Mouse (Mus musculus) midbrain, postnatal 0 days (tissue): ENCODE measurements at regions not wholly inside any gene's neighbourhood (a gene's known extent, or its start where the extent isn't known, plus 50 kb on each side); places are given as distances from the start of the nearest gene placed in this dataset.

Source experiments
- ATAC-seq: fragments of 200-750 bp; cut with Nextera tagmentation; 2 replicates; pipeline ENCODE4 v1.8.0; 2017; ENCODE audit warnings: moderate number of reproducible peaks, mild to moderate bottlenecking, moderate TSS enrichment, moderate library complexity; ENCODE audit not compliant: low FRiP score
- DNase-seq: peaks from one replicate; pipeline ENCODE4 v3.0.0-alpha.2; 2015; ENCODE audit warnings: low spot score
- H3K27ac ChIP-seq: fragments of 300-500 bp; sonication (generic); 2 replicates; pipeline ENCODE4 v1.5.1; 2014; ENCODE audit warnings: low read depth, mild to moderate bottlenecking, low read length, mixed read lengths
- H3K27me3 ChIP-seq: fragments of 300-500 bp; sonication (generic); 2 replicates; pipeline ENCODE4 v1.6.1; 2014; ENCODE audit warnings: low read length, control low read depth, mixed read lengths; ENCODE audit not compliant: insufficient read depth
- H3K36me3 ChIP-seq: fragments of 300-500 bp; sonication (generic); 2 replicates; pipeline ENCODE4 v1.6.1; 2014; ENCODE audit warnings: low read length, control low read depth, mixed read lengths; ENCODE audit not compliant: insufficient read depth
- H3K4me1 ChIP-seq: fragments of 300-500 bp; sonication (generic); 2 replicates; pipeline ENCODE4 v1.6.1; 2014; ENCODE audit warnings: mild to moderate bottlenecking, control low read depth, antibody characterized with exemption, low read length, mixed read lengths; ENCODE audit not compliant: insufficient read depth
- H3K4me2 ChIP-seq: fragments of 300-500 bp; sonication (generic); 2 replicates; pipeline ENCODE4 v1.6.1; 2014; ENCODE audit warnings: low read depth, mild to moderate bottlenecking, low read length, mixed read lengths; ENCODE audit not compliant: poor library complexity, severe bottlenecking
- H3K4me3 ChIP-seq: fragments of 300-500 bp; sonication (generic); 2 replicates; pipeline ENCODE4 v1.5.1; 2014; ENCODE audit warnings: low read depth, mild to moderate bottlenecking, low read length, moderate library complexity
- H3K9ac ChIP-seq: fragments of 300-500 bp; sonication (generic); replicated peaks from 2 replicates; pipeline ENCODE4 v1.6.1; 2014; ENCODE audit warnings: mild to moderate bottlenecking, low read length, moderate library complexity, mixed read lengths; ENCODE audit not compliant: poor library complexity, severe bottlenecking
- H3K9me3 ChIP-seq: fragments of 300-500 bp; sonication (generic); 2 replicates; pipeline ENCODE4 v1.6.1; 2016; ENCODE audit warnings: low read length, control low read depth
- CTCF ChIP-seq: IDR thresholded peaks from 2 replicates; pipeline ENCODE4 v1.5.1; 2016; ENCODE audit warnings: antibody characterized with exemption, mild to moderate bottlenecking
- WGBS: fragments of 180-500 bp; shearing (Covaris S2); extraction: QIAGEN DNeasy Blood & Tissue Kit; methylation state at CpG from one replicate; pipeline ENCODE4 v1.1.7; 2014; 5-methylcytosine and 5-hydroxymethylcytosine counted together

DNA sequence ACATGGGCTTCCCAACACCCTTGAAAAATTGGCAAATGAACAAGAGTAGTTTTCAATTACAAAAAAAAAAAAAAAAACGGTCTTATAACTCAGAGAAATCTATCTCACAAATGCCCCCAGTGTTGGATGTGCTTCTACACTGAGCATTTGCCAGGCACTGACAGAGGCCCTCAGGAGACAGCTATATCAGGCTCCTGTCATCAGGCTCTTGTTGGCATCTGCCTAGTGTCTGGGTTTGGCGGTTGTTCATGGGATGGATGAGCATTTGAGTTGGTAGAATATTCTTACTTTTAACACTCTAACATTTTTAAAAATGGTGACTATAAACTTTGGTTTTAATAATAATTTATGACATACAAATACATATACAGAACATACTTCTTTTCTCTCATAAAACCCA lies 1555.4 kb upstream of the Map3k7 start:
- no peak overlapping the region for H3K4me3 ChIP-seq
- no peaks in the 10 kb centered on the region for H3K27me3 ChIP-seq
- H3K4me1 ChIP-seq = no peaks in the 10 kb centered on the region
- WGBS = 81% methylated on average over 2 of the region's 2 CpGs
- no peaks in the 10 kb centered on the region for H3K36me3 ChIP-seq
- no peak overlapping the region for H3K27ac ChIP-seq
- H3K9me3 ChIP-seq = no peaks in the 10 kb centered on the region
- no peak for TF ChIP-seq CTCF
- no peak for DNase-seq
- H3K9ac ChIP-seq = no peak overlapping the region
- H3K4me2 ChIP-seq = no peak overlapping the region
- ATAC-seq = no peak

DNA sequence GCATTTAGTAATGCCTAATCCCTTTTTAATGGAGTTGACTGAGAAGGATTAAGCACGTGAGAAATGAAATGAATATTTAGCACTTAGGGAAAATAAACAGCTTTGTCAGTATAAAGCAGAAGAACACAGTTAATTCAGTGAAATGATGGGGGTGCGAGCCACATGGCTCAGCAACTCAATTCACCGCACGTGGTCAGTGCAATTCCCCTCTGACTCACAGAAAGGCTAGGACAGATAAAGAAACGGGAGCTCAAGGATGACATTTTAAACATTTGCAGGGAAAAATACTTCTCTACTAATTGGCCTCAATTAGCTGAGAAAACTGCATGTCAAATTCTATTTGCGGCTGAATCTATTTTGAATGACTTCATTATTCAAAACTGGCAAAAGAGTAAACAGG lies 1516.3 kb upstream of the Map3k7 start:
- no peak overlapping the region for H3K4me3 ChIP-seq
- no peak for TF ChIP-seq CTCF
- H3K36me3 ChIP-seq = no peaks in the 10 kb centered on the region
- no peak overlapping the region for H3K4me2 ChIP-seq
- no peak overlapping the region for H3K27ac ChIP-seq
- H3K9ac ChIP-seq = no peak overlapping the region
- no peaks in the 10 kb centered on the region for H3K9me3 ChIP-seq
- no peak for DNase-seq
- H3K4me1 ChIP-seq = no peaks in the 10 kb centered on the region
- 45% methylated on average over 6 of the region's 6 CpGs for WGBS
- ATAC-seq = no peak
- no peaks in the 10 kb centered on the region for H3K27me3 ChIP-seq

DNA sequence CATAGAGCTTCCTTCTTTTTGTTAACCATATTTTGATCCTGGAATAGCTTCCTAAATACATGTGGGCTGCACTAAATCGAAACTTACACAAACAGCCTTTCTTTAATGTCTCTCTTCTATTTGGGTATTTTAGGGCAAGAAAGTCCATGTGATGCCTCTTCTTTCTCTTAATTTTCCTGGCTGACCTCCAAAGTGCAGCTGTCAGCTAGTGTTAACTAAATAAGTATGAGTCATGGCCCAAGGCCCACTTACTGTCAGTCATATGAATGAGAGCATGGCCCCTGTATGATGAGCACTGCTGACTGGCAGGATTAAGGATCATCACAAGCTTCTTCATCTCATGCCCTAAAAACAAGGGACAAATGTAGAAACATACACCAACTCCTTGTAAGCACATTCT lies 1513.5 kb upstream of the Map3k7 start:
- Histone ChIP-seq H3K4me2 (no peak overlapping the region), H3K36me3 (no peaks in the 10 kb centered on the region), H3K27me3 (no peaks in the 10 kb centered on the region), H3K9me3 (no peaks in the 10 kb centered on the region), H3K9ac (no peak overlapping the region), H3K4me1 (no peaks in the 10 kb centered on the region), H3K27ac (no peak overlapping the region), H3K4me3 (no peak overlapping the region)
- 78% methylated on average over 1 of the region's 1 CpGs for WGBS
- DNase-seq = peak; percentile 60
- no peak; the same call in 1 of the 2 replicates for ATAC-seq
- no peak for TF ChIP-seq CTCF

DNA sequence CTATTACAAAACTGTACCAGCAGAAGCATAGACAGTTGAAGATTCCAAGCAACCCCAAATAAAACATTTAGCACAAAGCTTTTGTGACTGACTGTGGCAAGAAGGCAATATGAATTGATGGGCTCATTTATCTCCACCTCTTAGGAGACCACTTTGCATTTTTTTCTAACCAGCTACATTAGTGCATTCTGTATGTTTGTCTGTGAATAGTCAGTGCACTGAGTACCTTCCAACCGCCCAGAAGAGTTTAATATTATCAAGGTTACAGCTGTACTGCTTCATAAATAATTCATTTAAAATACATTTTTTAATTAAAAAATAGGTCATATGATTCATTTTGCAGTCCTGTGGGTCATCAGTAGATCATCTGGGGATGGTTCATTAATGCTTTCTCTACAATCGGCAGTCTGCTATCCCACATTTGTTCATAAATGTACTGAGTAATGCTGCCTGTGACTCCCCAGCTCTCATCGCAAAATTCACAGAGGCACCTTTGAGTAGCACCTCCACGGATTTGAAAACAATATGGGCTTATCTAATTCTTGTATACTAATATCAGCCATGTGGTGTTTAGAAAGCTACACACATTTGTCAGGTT lies 1496.5 kb upstream of the Map3k7 start:
- TF ChIP-seq CTCF = no peak
- Histone ChIP-seq H3K4me1 (no peaks in the 10 kb centered on the region), H3K4me3 (no peak overlapping the region), H3K27me3 (no peaks in the 10 kb centered on the region), H3K9me3 (no peaks in the 10 kb centered on the region), H3K9ac (no peak overlapping the region), H3K27ac (no peak overlapping the region), H3K36me3 (no peaks in the 10 kb centered on the region), H3K4me2 (no peak overlapping the region)
- WGBS = 72% methylated on average over 4 of the region's 4 CpGs
- DNase-seq (peak; percentile 5), ATAC-seq (no peak)

DNA sequence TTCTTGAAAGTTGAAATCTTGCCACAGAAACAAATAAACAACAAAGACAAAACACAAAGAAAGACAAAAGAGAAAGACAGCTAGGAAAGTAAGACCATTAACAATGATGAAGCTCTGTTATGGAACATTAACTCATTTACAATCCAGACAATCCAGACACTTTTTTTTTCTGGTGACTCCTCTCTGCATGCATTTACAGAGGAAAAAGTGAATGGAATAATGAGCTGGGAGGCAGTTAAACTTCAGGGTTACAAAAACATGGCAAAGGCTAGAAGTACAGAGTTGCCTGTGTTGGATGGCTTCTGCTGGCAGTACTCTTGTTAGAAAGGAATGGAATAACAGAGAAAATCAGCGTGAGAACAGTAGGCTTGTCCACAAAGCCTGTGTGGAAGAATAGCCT lies 1487.3 kb upstream of the Map3k7 start:
- Histone ChIP-seq H3K4me3 (no peak overlapping the region), H3K9me3 (no peaks in the 10 kb centered on the region), H3K9ac (no peak overlapping the region), H3K4me1 (no peaks in the 10 kb centered on the region), H3K36me3 (no peaks in the 10 kb centered on the region), H3K4me2 (no peak overlapping the region), H3K27me3 (no peaks in the 10 kb centered on the region), H3K27ac (no peak overlapping the region)
- no peak for TF ChIP-seq CTCF
- ATAC-seq = no peak
- DNase-seq = no peak
- 16% methylated on average over 1 of the region's 1 CpGs for WGBS

DNA sequence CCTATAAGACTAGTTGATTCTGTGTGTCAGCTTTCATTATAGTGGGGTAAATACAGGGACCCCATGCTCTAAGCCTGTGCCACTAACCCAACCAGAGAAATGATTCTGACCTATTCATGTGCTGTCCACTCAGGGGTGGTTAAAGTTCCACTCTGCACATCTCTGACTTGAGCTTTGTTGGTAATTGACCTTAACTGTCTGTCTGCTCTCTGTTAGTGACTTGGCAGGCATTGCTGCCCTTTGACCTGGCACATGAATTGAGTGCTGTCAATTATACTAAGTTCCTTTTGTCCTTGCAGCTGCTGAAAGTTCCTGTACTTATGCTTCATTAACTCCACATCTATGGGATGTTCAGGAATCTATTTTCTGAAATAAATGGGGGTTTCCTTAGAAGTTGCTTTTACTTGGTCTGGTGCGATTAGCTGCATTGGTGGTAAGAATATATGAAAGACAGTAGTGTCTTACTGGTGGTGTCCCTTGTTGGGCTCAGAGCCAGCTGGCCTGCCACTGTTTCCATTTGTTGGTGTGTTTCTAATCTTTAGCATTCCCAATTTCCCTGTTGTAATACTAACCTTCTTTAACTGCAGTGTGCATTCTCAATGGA lies 1463.7 kb upstream of the Map3k7 start:
- no peak overlapping the region for H3K27ac ChIP-seq
- no peak overlapping the region for H3K4me2 ChIP-seq
- 29% methylated on average over 1 of the region's 1 CpGs for WGBS
- H3K9ac ChIP-seq = no peak overlapping the region
- H3K27me3 ChIP-seq = no peaks in the 10 kb centered on the region
- H3K36me3 ChIP-seq = no peaks in the 10 kb centered on the region
- H3K9me3 ChIP-seq = no peaks in the 10 kb centered on the region
- ATAC-seq (no peak), DNase-seq (peak; percentile 2)
- H3K4me1 ChIP-seq = no peaks in the 10 kb centered on the region
- TF ChIP-seq CTCF = no peak
- no peak overlapping the region for H3K4me3 ChIP-seq
